Mouse (Mus musculus): Measurements from ENCODE around the gene Olfr544.

GRCm38 (mm10) chr7:102506848-102507247 is 18.7 kb upstream of the Olfr544 start:
- peak; percentile 93 for TF ChIP-seq CTCF (IDR thresholded peaks at IDR 0.05)
- TF ChIP-seq POLR2A (IDR thresholded peaks at IDR 0.05; ENCODE audit: insufficient read depth, low read depth, low read length): no peak

Data from heart, adult 2 months (tissue).